Mouse (Mus musculus): ENCODE measurements around the gene Sds.
"Not testable (repeated sequence)": the region's sequence is repeated elsewhere in the genome, so short reads cannot be mapped to it uniquely, and the experiment has no call there.

The Sds gene

DNA sequence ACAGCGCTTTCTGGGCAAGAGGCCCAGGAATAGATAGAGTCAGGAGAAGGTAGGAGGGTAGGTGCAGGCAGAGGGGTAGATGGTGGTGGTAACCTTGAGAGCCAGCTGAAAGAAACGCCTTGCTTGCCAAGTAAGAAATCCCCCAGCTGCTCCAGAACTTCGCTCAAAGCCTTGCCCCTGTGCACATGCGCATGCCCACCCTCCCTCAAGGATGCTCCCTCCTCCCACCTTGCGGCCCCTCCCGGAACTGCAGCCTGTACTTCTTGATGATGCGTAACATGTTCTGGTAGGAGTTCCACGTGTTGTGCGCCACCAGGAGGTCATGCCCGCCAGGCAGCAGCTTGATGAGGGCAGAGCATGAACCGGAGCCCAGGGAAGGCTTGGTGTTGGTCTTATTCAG is 16.1 kb downstream of the Sds start:
- no peak for DNase-seq (ENCODE audit: low spot score in 2 of 2)

DNA sequence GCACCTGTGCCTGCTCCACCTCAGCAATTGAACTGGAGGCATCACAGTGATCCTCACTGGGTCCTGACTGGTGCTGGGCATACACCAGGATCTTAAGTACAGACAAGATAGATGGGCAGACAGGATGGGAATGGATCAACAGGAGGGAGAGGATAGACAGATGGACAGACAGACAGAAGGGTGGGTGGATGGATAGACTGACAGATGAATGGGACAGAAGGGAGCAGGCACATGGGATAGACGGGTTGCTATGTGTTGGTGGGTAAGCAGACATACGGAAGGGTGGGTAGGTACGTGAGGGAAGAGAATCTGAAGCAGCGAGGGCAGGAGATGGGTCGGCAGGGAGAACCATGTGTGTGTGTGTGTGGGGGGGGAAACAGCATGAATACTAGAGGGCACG is 17.1 kb downstream of the Sds start:
- no peak for DNase-seq (ENCODE audit: low spot score in 2 of 2)

DNA sequence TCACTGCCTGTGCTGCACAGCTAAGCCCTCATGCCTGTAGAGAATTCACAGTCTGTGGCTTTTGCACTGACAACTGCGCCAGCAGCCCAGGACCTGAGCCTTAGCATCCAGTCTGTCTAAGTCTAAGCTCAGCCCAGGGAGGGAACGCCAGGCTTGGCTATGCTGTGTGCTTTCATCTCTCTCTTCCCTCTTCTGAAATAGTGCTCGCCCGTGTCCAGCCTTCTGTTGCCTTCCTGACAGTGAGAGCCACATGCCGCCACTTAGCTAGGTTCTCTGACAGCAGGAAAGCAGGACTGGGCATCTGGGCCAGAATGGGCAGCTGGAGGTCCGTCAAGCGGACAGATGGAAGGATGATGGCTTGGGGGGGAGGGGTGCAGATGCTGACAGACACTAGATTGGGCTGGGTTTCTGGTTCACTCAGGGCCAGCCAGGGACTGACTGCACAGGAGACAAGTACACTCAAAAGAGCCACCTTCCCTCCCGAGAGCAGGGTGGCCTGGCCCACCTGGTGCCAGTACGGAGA is 17.6 kb downstream of the Sds start:
- DNase-seq (ENCODE audit: low spot score in 2 of 2): no peak

DNA sequence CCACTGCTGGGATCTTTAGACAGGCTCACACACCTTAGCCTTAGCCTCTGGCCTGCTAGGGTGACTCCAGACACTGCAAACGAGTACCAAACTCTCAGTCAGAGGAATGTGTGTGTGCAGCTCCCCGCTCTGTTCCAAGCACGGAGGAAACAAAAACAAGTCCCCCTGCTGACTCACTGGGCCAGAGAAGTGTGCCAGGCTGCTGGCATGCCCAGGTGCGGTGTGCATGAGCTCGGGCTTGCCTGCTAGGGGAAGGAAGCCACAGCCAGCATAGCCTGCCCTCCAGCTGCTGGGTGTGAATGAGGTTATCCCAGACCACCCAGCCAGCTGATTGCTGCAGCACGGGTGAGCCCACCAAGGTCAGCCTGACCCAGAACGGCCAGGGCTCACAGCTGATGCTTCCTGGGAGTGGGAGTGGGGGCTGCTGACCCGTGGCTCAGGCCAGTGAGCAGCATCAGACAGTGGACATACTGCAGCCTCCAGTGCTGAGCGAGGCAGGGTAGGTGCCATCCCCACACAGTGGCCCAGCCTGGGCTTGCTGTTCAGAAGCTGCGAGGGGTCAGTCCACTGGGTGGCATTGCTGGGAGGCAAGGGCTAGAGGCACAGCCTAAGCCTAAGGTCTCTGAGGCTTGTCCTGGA is 18.9 kb downstream of the Sds start:
- no peak for DNase-seq (ENCODE audit: low spot score in 2 of 2)

DNA sequence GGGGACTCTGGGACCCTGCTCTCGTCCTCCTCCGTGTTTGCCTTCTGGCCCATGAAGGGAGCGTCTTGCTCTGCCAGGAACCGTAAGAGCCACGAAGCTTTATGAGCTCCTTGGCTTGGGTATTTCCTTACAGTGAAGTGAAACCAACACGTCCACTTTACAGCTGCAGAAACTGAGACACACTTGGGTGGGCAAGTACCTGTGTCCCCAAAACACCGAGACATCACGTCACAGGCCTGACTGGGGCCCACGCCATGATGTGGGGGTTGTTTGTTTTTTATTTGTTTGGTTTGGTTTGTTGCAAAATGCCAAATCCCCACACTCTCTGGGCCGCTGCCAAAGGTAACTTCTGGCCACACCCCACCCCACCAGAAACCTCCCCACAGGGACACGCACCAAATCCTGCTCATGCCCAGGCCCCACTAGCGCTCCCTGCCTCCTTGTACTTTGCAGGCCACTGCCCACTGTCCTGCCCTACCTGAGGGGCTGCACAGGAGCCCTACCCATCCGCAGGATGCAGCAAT is 19.4 kb downstream of the Sds start:
- no peak for DNase-seq (ENCODE audit: low spot score in 2 of 2)

DNA sequence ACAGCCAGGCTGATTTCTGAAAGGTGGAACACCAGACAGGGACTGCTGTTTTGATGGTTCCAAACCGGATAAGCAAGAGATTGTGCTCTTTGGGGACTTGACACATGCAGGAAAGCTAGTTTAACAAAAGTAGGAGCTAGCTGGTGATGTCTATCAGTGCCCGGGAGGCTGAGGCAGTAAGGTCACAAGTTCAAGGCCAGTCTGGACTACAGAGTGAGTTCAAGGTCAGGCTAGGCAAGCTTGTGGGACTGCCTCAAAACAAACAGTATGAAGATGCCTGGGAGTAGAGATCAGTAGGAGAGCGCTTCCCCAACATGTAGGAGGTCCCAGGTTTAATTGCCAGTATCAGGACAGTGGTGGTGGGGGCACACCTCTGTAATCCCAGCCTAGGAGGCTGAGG is 20.7 kb downstream of the Sds start:
- DNase-seq (ENCODE audit: low spot score in 2 of 2): no peak

DNA sequence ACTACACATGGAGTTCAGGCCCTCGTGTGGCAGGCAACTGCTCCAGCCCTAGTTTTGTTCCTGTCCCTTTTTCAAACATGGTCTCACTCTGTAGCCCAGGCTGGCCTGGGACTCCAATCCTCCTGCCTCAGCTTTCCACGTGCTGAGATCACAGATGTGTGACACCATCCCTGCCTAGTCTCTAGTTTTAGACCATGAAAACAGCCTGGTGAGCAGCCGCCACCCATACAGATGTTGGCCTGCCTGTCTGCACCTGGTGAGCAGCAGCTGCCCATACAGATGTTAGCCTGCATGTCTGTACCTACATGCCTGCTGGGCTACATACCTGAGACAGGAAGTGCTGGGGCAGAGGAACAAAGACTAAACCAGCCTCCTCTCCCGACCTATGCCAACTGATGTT is 22.9 kb downstream of the Sds start:
- DNase-seq (ENCODE audit: low spot score in 2 of 2): no peak

DNA sequence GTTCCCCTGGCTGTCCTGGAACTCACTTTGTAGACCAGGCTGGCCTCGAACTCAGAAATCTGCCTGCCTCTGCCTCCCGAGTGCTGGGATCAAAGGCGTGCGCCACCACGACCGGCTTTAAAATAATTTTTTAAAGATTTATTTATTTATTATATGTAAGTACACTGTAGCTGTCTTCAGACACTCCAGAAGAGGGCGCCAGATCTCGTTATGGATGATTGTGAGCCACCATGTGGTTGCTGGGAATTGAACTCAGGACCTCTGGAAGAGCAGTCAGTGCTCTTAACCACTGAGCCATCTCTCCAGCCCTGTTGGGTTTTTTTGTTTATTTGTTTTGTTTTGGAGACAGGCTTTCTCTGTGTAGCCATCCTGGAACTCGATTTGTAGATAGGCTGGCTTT is 24.3 kb downstream of the Sds start:
- DNase-seq (ENCODE audit: low spot score in 2 of 2): not testable (repeated sequence)

DNA sequence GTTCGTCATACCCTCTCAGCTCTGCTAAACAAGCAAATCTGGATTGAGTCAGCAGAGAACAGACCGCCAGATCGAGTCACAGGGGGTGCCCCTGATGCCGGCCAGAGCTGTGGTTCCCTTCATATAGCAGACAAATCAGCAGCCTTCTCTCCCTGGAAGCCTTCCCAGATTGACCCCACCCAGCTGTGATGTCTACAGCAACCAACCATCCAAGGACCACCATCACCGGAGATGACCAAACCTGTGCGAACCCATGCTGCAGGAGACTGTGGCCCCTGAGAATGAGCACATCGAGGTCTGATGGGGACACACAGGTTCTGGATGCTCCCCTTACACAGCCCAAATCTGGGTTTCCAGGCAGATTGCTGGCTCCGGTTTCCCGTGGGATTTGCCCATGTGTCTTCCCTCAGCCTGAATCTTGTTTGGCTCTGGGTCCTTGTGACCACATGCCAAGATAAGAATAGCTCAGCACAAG is 25.9 kb downstream of the Sds start:
- DNase-seq (ENCODE audit: low spot score in 2 of 2): no peak

DNA sequence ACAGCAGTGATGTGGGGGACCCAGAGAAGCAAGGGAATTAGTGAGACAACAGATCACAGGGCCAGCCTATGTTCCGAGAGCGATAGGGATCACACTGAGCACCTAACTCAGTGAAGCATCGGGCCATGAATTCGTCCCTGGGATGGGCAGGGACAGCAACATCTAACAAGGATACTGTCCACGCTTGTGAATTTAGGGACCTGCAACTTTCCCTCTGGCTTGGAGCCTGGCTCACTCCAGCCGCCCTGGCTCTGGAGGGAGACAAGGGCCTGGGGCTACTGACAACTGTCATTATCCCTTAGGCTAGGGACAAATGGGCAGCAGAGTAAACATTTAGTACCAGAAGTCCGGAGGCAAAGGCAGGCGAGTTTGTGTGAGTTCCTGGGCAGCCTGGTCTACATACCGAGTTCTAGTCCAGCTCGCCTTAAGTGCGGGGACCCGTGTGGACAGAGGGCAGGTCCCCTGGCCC is 26.4 kb downstream of the Sds start:
- DNase-seq (ENCODE audit: low spot score in 2 of 2): no peak

DNA sequence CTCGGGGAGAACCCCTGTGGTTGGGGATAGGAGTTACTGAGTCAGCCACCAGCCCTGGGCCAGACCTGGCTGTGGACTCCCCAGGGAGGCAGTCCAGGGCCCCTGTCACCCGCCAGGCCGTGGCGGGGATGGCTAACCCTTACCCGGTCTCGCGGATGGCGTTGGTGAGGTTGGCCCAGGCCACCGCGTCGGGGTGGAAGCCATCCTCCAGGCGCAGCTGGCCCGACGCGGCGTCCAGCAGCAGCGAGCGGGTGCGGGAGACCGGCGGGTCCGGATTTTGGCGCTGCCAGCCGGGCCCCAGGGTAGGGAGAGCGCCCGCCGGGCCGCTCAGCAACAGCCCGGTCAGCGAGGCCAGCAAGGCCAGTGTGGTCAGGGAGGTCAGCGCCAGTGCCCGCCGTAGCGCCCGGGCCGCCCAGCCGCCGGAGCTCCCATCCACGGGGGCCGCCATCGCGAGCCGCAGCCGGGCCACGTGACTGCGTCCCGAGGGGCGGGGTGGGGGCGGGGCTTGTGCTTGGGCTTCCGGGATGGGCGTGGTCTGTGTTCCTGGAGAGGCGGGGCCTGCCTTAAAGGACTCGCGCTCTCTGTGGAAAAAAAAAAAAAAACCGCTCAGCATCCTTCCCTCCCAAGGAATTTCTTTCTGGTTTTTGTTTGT is 26.9 kb downstream of the Sds start, which contains the start of gene Plbd2:
Plbd2 (minus strand) TSS at position 482 of the 652 bp plus-strand sequence.
- DNase-seq (ENCODE audit: low spot score in 2 of 2): peak; percentile 64 to 76

DNA sequence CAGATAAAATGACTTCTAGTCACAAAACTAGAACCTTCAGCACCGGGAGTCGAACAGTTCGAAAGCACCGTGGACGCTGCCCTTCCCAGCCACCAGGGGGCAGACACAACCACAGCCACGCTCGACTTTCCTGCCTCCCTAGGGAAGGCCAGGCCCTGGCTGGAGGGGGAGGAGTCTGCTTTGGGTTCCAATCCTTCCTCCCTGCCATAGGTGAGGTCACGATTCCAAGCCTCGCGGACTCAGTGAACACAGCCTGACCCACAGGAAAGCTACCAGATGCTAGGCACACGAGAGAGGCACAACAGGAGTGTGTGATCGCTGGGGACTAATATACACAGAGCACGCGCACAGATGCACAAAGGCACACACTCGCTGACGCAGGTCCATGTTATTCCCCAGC is 29.0 kb downstream of the Sds start:
- DNase-seq (ENCODE audit: low spot score in 2 of 2): peak; percentile 38 to 59

DNA sequence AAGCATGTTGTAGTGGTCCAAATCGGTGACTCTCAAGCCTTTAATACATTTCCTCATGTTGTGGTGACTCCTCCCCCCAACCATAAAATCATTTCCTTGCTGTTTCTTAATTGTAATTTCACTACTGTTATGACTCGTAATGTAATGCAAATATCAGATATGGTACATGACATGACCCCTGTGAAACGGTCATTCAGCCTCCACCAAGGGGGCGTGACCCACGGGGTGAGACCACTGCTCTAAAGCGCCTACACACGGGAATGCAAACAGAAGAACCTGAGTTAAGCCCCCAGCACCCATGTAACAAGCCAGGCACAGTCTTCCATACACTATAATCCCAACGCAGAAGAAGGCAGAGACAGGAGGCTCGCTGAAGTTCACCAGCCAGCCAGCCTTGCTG is 29.5 kb downstream of the Sds start:
- DNase-seq (ENCODE audit: low spot score in 2 of 2): no peak

DNA sequence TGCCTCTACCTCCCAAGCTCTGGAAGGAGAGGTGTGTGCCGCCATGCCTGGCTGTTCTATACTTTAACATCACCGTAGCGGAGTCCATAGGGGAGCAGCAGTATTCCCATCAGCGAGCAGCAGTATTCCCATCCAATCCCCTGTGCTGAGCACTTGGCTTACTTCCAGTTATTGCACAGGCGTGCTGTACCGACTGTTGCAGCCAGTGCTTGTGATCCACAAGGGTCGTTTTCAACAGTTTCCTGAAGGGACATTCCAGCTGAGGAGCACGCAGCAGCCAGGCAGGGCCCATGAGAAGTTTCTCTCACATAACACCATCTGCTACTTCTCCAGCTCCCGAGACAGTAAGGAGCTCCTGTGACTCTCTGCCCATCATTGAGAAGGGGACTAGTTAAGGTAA is 30.2 kb downstream of the Sds start:
- no peak for DNase-seq (ENCODE audit: low spot score in 2 of 2)

DNA sequence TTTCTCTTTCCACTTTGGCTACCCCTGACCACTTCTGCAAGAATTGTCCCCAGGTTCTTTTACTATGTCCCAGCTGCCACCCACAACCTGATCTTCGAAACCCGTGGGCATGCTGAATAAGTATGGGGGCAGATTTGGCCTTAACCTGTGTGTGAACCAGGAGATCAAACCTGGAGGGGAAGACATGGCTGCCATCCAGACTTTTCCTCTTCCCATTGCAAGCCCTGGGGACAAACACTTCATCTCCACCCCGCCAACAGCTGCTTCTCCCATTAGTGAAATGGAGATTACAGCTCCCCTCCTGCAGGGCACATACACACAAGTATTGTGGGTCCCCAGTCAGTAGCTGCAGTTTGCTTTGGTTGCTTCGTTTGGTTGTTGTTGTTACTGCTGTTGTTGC is 31.0 kb downstream of the Sds start:
- no peak for DNase-seq (ENCODE audit: low spot score in 2 of 2)

DNA sequence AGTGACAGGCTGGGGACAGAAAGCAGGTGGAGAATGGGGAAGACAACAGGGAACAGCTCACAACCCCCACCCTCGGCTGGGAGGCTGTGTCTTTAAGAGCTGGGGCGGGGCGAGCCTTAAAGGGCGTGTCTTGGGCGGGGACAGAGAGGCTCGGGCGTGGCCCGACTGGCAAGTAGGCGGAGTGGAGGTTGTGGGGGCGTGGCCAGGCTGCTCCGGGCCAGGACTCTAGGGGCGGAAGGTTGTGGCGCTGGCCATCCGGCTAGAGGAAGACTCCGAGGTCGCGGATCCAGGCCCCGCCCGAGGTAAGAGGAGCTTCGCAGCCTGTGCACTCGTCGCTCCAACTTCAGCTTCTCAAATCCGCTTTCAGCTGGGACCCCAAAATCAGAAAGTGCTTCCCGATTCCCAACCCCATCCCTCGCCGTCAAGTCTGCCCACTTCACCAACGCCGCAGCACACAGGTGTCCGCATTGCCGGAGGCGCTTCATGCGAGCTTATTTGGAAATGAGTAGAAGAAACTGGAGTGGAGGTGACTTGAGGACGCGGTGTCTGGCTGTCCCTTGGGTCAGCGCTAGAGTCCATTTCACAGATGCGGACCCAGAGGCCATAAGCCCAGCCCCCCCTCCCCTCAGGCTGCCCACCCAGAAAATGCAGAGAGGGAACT is 34.8 kb downstream of the Sds start, which contains the start of gene Slc8b1:
Slc8b1 (plus strand) TSS at position 187 of the 661 bp plus-strand sequence.
- DNase-seq (ENCODE audit: low spot score in 2 of 2): peak; percentile 94 to 96

DNA sequence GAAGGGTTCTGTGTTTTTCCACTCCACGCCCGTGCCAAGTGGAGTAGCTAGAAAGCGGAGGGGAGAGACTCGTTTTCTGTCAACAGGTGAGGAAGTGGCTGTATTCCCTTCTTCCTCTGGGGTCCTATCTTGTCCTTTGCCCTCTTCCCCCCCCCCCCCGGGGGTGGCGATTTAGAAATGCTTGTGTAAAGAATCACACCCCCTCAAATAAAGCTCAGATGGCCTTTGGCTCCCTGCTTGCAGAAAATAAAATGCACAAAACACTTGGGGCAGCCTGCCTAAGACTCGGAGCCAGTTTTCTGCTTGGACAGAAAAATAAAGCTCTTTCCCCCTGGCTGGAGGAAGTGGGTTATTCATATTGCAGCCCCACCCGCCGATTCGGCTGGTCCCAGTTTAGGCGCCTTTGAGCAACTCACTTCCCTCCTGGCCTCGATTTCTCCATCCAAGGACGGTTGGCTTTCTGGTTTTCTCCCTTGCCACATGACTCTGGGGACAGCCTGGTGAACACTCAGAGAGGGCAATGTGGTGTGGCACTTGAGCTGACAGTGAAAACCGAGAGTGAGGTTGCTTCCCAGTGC is 35.4 kb downstream of the Sds start:
- no peak for DNase-seq (ENCODE audit: low spot score in 2 of 2)

DNA sequence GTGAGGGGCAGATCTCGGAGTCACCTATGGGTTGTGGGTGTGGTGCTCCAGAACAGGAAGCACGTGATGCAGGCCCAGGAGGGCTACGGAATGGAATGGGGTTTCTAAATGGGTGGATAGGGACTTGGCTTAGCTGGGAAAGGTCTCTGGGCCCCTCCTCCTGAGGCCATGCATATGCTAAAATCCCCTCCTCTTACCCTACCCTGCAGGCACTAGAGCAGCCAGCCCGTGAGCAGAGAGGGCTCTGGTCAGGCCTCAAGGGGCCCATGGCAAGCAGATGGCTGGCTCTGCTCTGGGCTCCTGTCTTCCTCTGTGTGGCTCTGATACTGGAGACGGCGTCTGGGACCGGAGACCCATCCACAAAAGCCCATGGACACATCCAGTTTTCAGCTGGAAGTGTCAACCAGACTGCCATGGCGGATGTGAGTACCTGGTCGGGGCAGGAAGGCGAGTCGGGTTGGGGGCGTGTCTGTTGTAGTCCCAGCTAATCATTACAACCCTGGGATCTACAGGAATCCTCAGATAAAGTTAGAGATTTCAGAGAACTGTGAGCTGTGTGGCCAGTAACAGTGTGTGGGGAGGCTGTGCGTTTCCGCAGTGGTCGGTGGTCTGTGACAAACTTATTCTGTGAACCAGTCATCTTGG is 36.7 kb downstream of the Sds start:
- no peak for DNase-seq (ENCODE audit: low spot score in 2 of 2)

DNA sequence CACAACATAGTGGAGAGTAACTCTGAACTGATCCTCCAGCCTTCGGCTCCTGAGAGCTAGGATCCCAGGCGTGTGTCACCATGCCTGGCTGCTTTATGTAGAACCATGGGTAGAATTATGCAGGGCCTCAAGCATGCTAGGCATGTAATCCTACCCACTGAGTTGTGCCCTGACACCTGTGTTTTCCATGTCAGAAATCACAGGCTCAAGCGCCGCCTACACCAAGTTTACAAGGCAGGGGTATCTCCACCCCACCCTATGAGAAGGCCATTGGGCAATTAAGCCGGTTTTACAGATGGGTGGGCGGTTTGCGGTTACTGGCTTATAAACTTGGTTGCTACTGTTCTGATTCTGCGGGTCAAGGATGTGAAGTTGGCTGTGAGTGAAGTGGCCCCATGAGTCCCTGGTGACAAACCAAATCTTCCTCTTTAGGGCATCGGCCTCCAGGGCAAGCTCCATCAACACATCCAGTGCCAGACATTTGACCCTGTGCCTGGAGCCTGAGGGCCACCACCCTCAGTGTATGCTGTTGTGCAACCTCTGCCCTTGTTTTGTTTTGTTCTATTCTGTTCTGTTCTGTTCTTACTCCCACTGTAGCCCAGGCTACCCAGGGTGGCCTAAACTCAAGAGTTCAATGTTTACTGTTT is 37.8 kb downstream of the Sds start:
- no peak for DNase-seq (ENCODE audit: low spot score in 2 of 2)

DNA sequence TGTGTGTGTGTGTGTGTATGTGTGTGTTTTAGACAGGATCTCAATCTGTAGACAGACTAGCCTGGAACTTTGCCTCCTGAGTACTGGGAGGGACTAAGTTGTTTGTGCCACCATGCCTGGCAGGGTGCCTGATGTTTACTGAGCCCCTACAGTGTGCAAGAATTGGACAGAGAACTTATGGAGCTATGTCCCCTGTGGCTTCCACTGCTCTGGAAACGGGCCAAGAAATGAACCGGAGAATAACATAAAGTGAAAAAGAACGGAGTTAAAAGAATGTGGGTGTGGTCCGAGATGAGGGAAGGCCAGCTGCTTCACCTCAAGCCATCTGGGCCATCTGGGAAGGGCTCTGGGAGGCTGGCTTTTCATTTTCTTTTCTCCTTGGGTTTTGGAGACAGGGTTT is 38.4 kb downstream of the Sds start:
- DNase-seq (ENCODE audit: low spot score in 2 of 2): no peak

DNA sequence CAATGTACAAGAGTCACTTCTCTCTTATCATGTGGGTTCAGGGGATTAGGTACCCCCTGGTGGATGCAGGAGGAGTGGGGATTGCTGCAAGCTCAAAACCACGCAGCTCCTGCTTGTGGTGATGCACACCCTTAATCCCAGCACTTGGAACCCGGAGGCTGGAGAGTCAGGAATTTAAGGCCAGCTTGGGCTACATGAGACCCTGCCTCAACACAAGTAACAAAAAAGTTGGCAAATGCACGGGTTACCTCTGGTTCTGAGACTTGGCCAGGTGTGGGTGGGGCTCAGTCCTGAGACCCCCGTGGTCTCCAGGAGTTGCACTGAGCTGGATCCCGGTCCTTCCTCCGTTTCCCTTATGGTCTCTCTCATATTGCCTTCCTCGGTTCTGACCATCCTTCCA is 39.1 kb downstream of the Sds start:
- DNase-seq (ENCODE audit: low spot score in 2 of 2): no peak
